8 mouse cellular contexts compared by ENCODE assay signal in the genomic region with DNA sequence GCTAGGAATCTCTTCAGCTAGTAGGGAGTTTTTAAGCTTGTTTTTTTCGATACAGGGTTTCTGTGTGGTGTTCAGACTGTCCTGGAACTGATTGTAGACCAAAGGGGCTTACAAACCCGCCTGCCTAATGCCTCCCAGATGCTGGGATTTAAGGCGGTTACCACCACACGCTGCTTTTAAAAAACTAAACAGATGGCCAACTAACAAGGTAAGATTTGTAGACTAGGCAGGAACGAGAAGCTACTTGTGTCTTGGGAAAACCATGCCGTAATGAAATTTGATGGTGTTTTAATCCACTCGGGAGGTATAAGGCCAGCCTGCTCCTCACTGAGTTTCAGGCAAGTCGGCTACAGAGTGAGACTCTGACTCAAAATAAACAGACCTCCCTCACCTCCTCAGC. TPM values are rescaled to one million over a fixed set of nuclear protein-coding genes. Genes with fewer than 3 reads are reported as not detected.
DNase-seq lines count a peak whose midpoint lies in the region; ATAC-seq and TF ChIP-seq lines count a peak whose summit lies in the region.

No protein-coding gene starts in this region.

- 24% methylated on average over 8 of the region's 8 CpGs for WGBS in spleen, adult 2 months
- WGBS in hindbrain, embryonic 15.5 days, result 17% methylated on average over 8 of the region's 8 CpGs
- 25% methylated on average over 8 of the region's 8 CpGs for WGBS in midbrain, embryonic 10.5 days

- H3K4me1 ChIP-seq in spleen, adult 2 months (ENCODE audit: control insufficient read depth, insufficient read depth, insufficient read length), result peaks cover 3% of the 10 kb centered on the region; the same call in 1 of the 2 replicates
- H3K4me1 ChIP-seq in hindbrain, embryonic 15.5 days (replicated peaks), result peaks cover 21% of the 10 kb centered on the region
- H3K4me1 ChIP-seq in midbrain, embryonic 10.5 days, result peaks cover 24% of the 10 kb centered on the region

- ATAC-seq in hindbrain, embryonic 15.5 days (ENCODE audit: low FRiP score, low read depth), result no peak; the same call in 1 of the 2 replicates

- peaks cover 17% of the 10 kb centered on the region for H3K36me3 ChIP-seq in spleen, adult 2 months (ENCODE audit: control insufficient read depth, insufficient read depth, low read length)
- H3K36me3 ChIP-seq in hindbrain, embryonic 15.5 days, result peaks cover 48% of the 10 kb centered on the region
- peaks cover 72% of the 10 kb centered on the region for H3K36me3 ChIP-seq in midbrain, embryonic 10.5 days

- no peaks in the 10 kb centered on the region for H3K9me3 ChIP-seq in hindbrain, embryonic 15.5 days
- H3K9me3 ChIP-seq in midbrain, embryonic 10.5 days (replicated peaks), result no peaks in the 10 kb centered on the region

- peak overlapping the region; percentile 92 for H3K27ac ChIP-seq in spleen, adult 2 months (ENCODE audit: insufficient read depth, low read length)
- peak overlapping the region; percentile 90 for H3K27ac ChIP-seq in hindbrain, embryonic 15.5 days (replicated peaks)
- peak overlapping the region; percentile 90 for H3K27ac ChIP-seq in midbrain, embryonic 10.5 days (replicated peaks)

- peak overlapping the region; percentile 83 for H3K9ac ChIP-seq in hindbrain, embryonic 15.5 days

- peak overlapping the region; percentile 79 for H3K4me3 ChIP-seq in spleen, adult 2 months (ENCODE audit: extremely low read depth, insufficient read depth, insufficient read length)
- peak overlapping the region; percentile 68 for H3K4me3 ChIP-seq in hindbrain, embryonic 15.5 days
- peak overlapping the region; percentile 78 for H3K4me3 ChIP-seq in midbrain, embryonic 10.5 days

- H3K27me3 ChIP-seq in spleen, adult 2 months (ENCODE audit: control insufficient read depth, insufficient read depth, low read length), result no peaks in the 10 kb centered on the region
- H3K27me3 ChIP-seq in hindbrain, embryonic 15.5 days, result no peaks in the 10 kb centered on the region
- H3K27me3 ChIP-seq in midbrain, embryonic 10.5 days (ENCODE audit: low read depth, poor library complexity, severe bottlenecking), result no peaks in the 10 kb centered on the region

- peak overlapping the region; percentile 80 for H3K4me2 ChIP-seq in hindbrain, embryonic 15.5 days

- no peak for TF ChIP-seq CTCF in spleen, adult 2 months (IDR thresholded peaks at IDR 0.05; ENCODE audit: extremely low read depth, insufficient read depth, insufficient read length, insufficient replicate concordance)

- no peak for TF ChIP-seq POLR2A in spleen, adult 2 months (IDR thresholded peaks at IDR 0.05; ENCODE audit: low read depth, low read length)

- peak; percentile 64 for DNase-seq in embryo, embryonic 10 days (ENCODE audit: low spot score)
- DNase-seq in embryo, embryonic 9.5 days (ENCODE audit: extremely low spot score), result no peak
- no peak for DNase-seq in spleen, adult 2 months (ENCODE audit: low read depth in 1 of 2, low spot score in 2 of 2)
- DNase-seq in spleen, postnatal 14 days (ENCODE audit: low spot score in 2 of 2), result no peak
- peak; percentile 28 for DNase-seq in midbrain, embryonic 10.5 days (ENCODE audit: low spot score)
- DNase-seq in cerebellum, postnatal 10 days, result no peak
- DNase-seq in natural killer cell, adult 2 months (ENCODE audit: low spot score in 2 of 2), result no peak

RNA-seq across cellular contexts. Expression of a gene that starts 0.5 kb away (rescaled TPM):
- polyA plus RNA-seq in spleen, adult 2 months (2012; rRNA removed), result 25.1 and 28.1 TPM in 2 replicates
- polyA plus RNA-seq in hindbrain, embryonic 15.5 days (2015; fragmentation: Nextera tagmentation; extraction: Ambion mirVana), result 110 and 111 TPM in 2 replicates
- 172 and 182 TPM in 2 replicates for polyA plus RNA-seq in midbrain, embryonic 10.5 days (2016; fragmentation: Nextera tagmentation; extraction: Ambion mirVana)

RNA-seq across cellular contexts. Expression of a gene that starts 35.8 kb away (rescaled TPM):
- polyA plus RNA-seq in spleen, adult 2 months (2012; rRNA removed), result 49.3 and 66.0 TPM in 2 replicates
- polyA plus RNA-seq in hindbrain, embryonic 15.5 days (2015; fragmentation: Nextera tagmentation; extraction: Ambion mirVana), result 12.1 and 14.0 TPM in 2 replicates
- 12.4 and 12.9 TPM in 2 replicates for polyA plus RNA-seq in midbrain, embryonic 10.5 days (2016; fragmentation: Nextera tagmentation; extraction: Ambion mirVana)

RNA-seq across cellular contexts. Expression of a gene that starts 52.3 kb away (rescaled TPM):
- 24.0 and 24.5 TPM in 2 replicates for polyA plus RNA-seq in spleen, adult 2 months (2012; rRNA removed)
- polyA plus RNA-seq in hindbrain, embryonic 15.5 days (2015; fragmentation: Nextera tagmentation; extraction: Ambion mirVana), result 205 and 208 TPM in 2 replicates
- 235 and 237 TPM in 2 replicates for polyA plus RNA-seq in midbrain, embryonic 10.5 days (2016; fragmentation: Nextera tagmentation; extraction: Ambion mirVana)

RNA-seq across cellular contexts. Expression of a gene that starts 53.3 kb away (rescaled TPM):
- 81.5 and 85.5 TPM in 2 replicates for polyA plus RNA-seq in spleen, adult 2 months (2012; rRNA removed)
- 121 and 130 TPM in 2 replicates for polyA plus RNA-seq in hindbrain, embryonic 15.5 days (2015; fragmentation: Nextera tagmentation; extraction: Ambion mirVana)
- 196 and 204 TPM in 2 replicates for polyA plus RNA-seq in midbrain, embryonic 10.5 days (2016; fragmentation: Nextera tagmentation; extraction: Ambion mirVana)

Comparison
In these comparisons a context has a peak if more than half of its experiments do, and no peak if none do; other contexts are left out.
1. DNase-seq: peak in embryo, embryonic 10 days (single experiment) and midbrain, embryonic 10.5 days (single experiment); none in embryo, embryonic 9.5 days (single experiment), spleen, adult 2 months (0 of 2), spleen, postnatal 14 days (0 of 2), cerebellum, postnatal 10 days (0 of 2) and natural killer cell, adult 2 months (0 of 2).
2. Peak in every context shown above with its lines, with median percentiles within 50 percentile points of each other: H3K27ac ChIP-seq and H3K4me3 ChIP-seq.